Mouse (Mus musculus): ENCODE measurements around the gene Ppfibp1. TPM values are rescaled to one million over a fixed set of nuclear protein-coding genes. Genes with fewer than 3 reads are reported as not detected.

The Ppfibp1 gene
- polyA plus RNA-seq, 2 experiments from 2014 or later: 5.8 to 10.1 TPM

- no peak for ATAC-seq
Observed at GRCm38 (mm10) chr6:147043633-147044032, 155.3 kb downstream of the Ppfibp1 start.

- no peak for ATAC-seq
Observed at GRCm38 (mm10) chr6:147049239-147049805, 161.0 kb downstream of the Ppfibp1 start.

GRCm38 (mm10) chr6:147051666-147052065 is 163.4 kb downstream of the Ppfibp1 start:
- ATAC-seq: no peak

GRCm38 (mm10) chr6:147052440-147052839 is 164.2 kb downstream of the Ppfibp1 start:
- ATAC-seq: no peak

- no peak for ATAC-seq
Observed at GRCm38 (mm10) chr6:147053785-147054646, 165.7 kb downstream of the Ppfibp1 start.

- no peak for ATAC-seq
Observed at GRCm38 (mm10) chr6:147055374-147055977, 167.2 kb downstream of the Ppfibp1 start.

GRCm38 (mm10) chr6:147059326-147059725 is 171.0 kb downstream of the Ppfibp1 start:
- ATAC-seq: no peak

GRCm38 (mm10) chr6:147061630-147062029 is 173.3 kb downstream of the Ppfibp1 start:
- ATAC-seq: no peak

- no peak for ATAC-seq
Observed at GRCm38 (mm10) chr6:147062034-147062433, 173.7 kb downstream of the Ppfibp1 start.

- ATAC-seq: no peak
Observed at GRCm38 (mm10) chr6:147062694-147063093, 174.4 kb downstream of the Ppfibp1 start.

- no peak for ATAC-seq
Observed at GRCm38 (mm10) chr6:147064226-147064943, 176.1 kb downstream of the Ppfibp1 start.

- no peak for ATAC-seq
Observed at GRCm38 (mm10) chr6:147064944-147065261, 176.6 kb downstream of the Ppfibp1 start.

GRCm38 (mm10) chr6:147075808-147076387 is 187.6 kb downstream of the Ppfibp1 start:
- ATAC-seq: no peak

- no peak for ATAC-seq
Observed at GRCm38 (mm10) chr6:147076878-147077277, 188.6 kb downstream of the Ppfibp1 start.

GRCm38 (mm10) chr6:147079919-147080318 is 191.6 kb downstream of the Ppfibp1 start:
- no peak for ATAC-seq

Other genes with a start within 250 kb of the Ppfibp1 start
- gene Med21, start 245.9 kb upstream of the Ppfibp1 start, polyA plus RNA-seq (2017; shearing (Covaris generic)): 10 to 100 TPM; 54.1 to 67.2 TPM
- gene Tm7sf3, start 245.7 kb upstream of the Ppfibp1 start, polyA plus RNA-seq (2017; shearing (Covaris generic)): 1 to 10 TPM; 3.8 to 4.2 TPM
- 10 to 100 TPM; 18.7 to 19.9 TPM for gene Stk38l, start 163.5 kb upstream of the Ppfibp1 start, polyA plus RNA-seq (2017; shearing (Covaris generic))
- 1 to 10 TPM; 1.3 to 1.7 TPM for gene Arntl2, start 92.4 kb upstream of the Ppfibp1 start, polyA plus RNA-seq (2017; shearing (Covaris generic))
- not detected for gene Smco2, start 38.4 kb upstream of the Ppfibp1 start, polyA plus RNA-seq (2017; shearing (Covaris generic))
- gene 1700034J05Rik, start 65.9 kb downstream of the Ppfibp1 start, polyA plus RNA-seq (2017; shearing (Covaris generic)): not detected
- gene Rep15, start 144.1 kb downstream of the Ppfibp1 start, polyA plus RNA-seq (2017; shearing (Covaris generic)): under 1 TPM; 0.49 to 0.90 TPM
- 10 to 100 TPM; 70.2 to 75.6 TPM for gene Mrps35, start 154.3 kb downstream of the Ppfibp1 start, polyA plus RNA-seq (2017; shearing (Covaris generic))
- gene Mansc4, start 198.5 kb downstream of the Ppfibp1 start, polyA plus RNA-seq (2017; shearing (Covaris generic)): 1 to 10 TPM; 1.4 to 1.6 TPM
- 1 to 10 TPM; 4.2 to 4.6 TPM for gene Klhl42, start 202.9 kb downstream of the Ppfibp1 start, polyA plus RNA-seq (2017; shearing (Covaris generic))